Mouse (Mus musculus) left cerebral cortex, postnatal 14 days (tissue): ENCODE measurements at regions not wholly inside any gene's neighbourhood (a gene's known extent, or its start where the extent isn't known, plus 50 kb on each side); places are given as distances from the start of the nearest gene placed in this dataset.
"Not testable (repeated sequence)": the region's sequence is repeated elsewhere in the genome, so short reads cannot be mapped to it uniquely, and the experiment has no call there.

Experiments
- DNase-seq, 2 experiments: peaks; one replicate each; pipeline ENCODE4 v3.0.0; 2021 to 2022; ENCODE audit warnings: low spot score in 2 of 2, mixed read lengths in 1 of 2
- intact Hi-C: fragments of 180-260 bp; cut with DNase I; formaldehyde crosslinking; loops from one replicate; pipeline ENCODE4 v1.15.1; 2025

- intact Hi-C loops: no loop called here
- DNase-seq: no peak
Measured at GRCm38 (mm10) chr12:64137997-64138396, 336.5 kb downstream of the Fscb start.

- intact Hi-C loops: no loop called here
- DNase-seq: no peak
Measured at GRCm38 (mm10) chr12:64116438-64116837, 358.1 kb downstream of the Fscb start.

DNA sequence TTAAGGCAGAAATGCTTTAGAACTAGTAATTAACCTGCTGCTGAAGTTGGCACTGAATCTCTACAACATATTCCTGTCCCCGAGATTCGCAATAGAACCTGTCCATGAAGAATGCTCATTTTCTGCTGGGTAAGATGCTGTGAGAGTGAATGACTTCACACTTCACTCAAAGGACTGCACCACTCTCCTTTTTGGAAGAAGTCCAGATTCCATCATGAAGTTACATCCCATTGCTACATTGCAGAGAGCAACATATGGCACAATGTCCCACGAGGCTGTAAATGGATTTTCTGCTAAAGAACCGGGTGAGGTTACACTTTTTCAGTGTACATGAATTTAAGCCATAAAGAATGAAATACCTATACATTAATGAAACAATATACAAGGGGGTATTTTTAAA is 360.0 kb downstream of the Fscb start:
- peak; percentile 8 to 30 for DNase-seq
- intact Hi-C loops: no loop called here

GRCm38 (mm10) chr12:64104214-64104613 is 370.3 kb downstream of the Fscb start:
- intact Hi-C loops: no loop called here
- peak; percentile 5 to 39 for DNase-seq

GRCm38 (mm10) chr12:64076789-64077188 is 397.7 kb downstream of the Fscb start:
- intact Hi-C loops: no loop called here
- DNase-seq: no peak

DNA sequence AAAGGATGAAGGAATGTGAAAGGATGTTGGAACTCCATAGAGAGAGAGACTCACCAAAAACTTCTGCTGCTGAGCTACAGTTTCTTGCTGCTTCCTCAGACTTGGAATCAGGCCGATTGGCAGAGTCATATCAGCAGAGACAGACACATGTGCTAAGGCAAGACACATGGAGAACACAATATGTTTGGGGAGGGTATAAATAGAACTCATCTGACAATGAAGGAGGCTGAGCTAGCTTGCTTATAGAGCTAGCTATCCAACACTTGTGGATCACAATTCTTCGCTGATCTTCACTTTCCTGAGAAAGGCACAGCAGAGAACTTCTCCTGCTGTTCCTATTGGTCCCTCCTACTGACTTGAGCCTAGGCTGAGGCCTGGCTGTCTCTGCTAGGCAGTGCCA is 429.0 kb downstream of the Fscb start:
- DNase-seq: peak in 1 of 2 experiments; percentile 2
- intact Hi-C loops: no loop called here

GRCm38 (mm10) chr12:64008631-64009030 is 465.9 kb downstream of the Fscb start:
- intact Hi-C loops, DNase-seq: not testable (repeated sequence)
